Mouse (Mus musculus) midbrain, postnatal 0 days (tissue): ENCODE results near the gene Tmem40. TPM values are rescaled to one million over a fixed set of nuclear protein-coding genes. Genes with fewer than 3 reads are reported as not detected.

Experiments
- ATAC-seq: fragments of 200-750 bp; cut with Nextera tagmentation; 2 replicates; pipeline ENCODE4 v1.8.0; 2017; ENCODE audit warnings: moderate number of reproducible peaks, mild to moderate bottlenecking, moderate TSS enrichment, moderate library complexity; ENCODE audit not compliant: low FRiP score
- DNase-seq: peaks from one replicate; pipeline ENCODE4 v3.0.0-alpha.2; 2015; ENCODE audit warnings: low spot score
- H3K27ac ChIP-seq: fragments of 300-500 bp; sonication (generic); 2 replicates; pipeline ENCODE4 v1.5.1; 2014; ENCODE audit warnings: low read depth, mild to moderate bottlenecking, low read length, mixed read lengths
- H3K27me3 ChIP-seq: fragments of 300-500 bp; sonication (generic); 2 replicates; pipeline ENCODE4 v1.6.1; 2014; ENCODE audit warnings: low read length, control low read depth, mixed read lengths; ENCODE audit not compliant: insufficient read depth
- H3K36me3 ChIP-seq: fragments of 300-500 bp; sonication (generic); 2 replicates; pipeline ENCODE4 v1.6.1; 2014; ENCODE audit warnings: low read length, control low read depth, mixed read lengths; ENCODE audit not compliant: insufficient read depth
- H3K4me1 ChIP-seq: fragments of 300-500 bp; sonication (generic); 2 replicates; pipeline ENCODE4 v1.6.1; 2014; ENCODE audit warnings: mild to moderate bottlenecking, control low read depth, antibody characterized with exemption, low read length, mixed read lengths; ENCODE audit not compliant: insufficient read depth
- H3K4me2 ChIP-seq: fragments of 300-500 bp; sonication (generic); 2 replicates; pipeline ENCODE4 v1.6.1; 2014; ENCODE audit warnings: low read depth, mild to moderate bottlenecking, low read length, mixed read lengths; ENCODE audit not compliant: poor library complexity, severe bottlenecking
- H3K4me3 ChIP-seq: fragments of 300-500 bp; sonication (generic); 2 replicates; pipeline ENCODE4 v1.5.1; 2014; ENCODE audit warnings: low read depth, mild to moderate bottlenecking, low read length, moderate library complexity
- H3K9ac ChIP-seq: fragments of 300-500 bp; sonication (generic); replicated peaks from 2 replicates; pipeline ENCODE4 v1.6.1; 2014; ENCODE audit warnings: mild to moderate bottlenecking, low read length, moderate library complexity, mixed read lengths; ENCODE audit not compliant: poor library complexity, severe bottlenecking
- H3K9me3 ChIP-seq: fragments of 300-500 bp; sonication (generic); 2 replicates; pipeline ENCODE4 v1.6.1; 2016; ENCODE audit warnings: low read length, control low read depth
- CTCF ChIP-seq: IDR thresholded peaks from 2 replicates; pipeline ENCODE4 v1.5.1; 2016; ENCODE audit warnings: antibody characterized with exemption, mild to moderate bottlenecking
- WGBS: fragments of 180-500 bp; shearing (Covaris S2); extraction: QIAGEN DNeasy Blood & Tissue Kit; methylation state at CpG from one replicate; pipeline ENCODE4 v1.1.7; 2014; 5-methylcytosine and 5-hydroxymethylcytosine counted together
- microRNA-seq: library from miRNA; unstranded; fragments of <30 nt; microRNA quantifications from one replicate; pipeline ENCODE4, GENCODE M21; 2016; ENCODE audit warnings: borderline number of aligned reads
- polyA plus RNA-seq: library from polyadenylated mRNA; unstranded; fragments of >200 nt; fragmentation: Nextera tagmentation; extraction: Ambion mirVana; gene quantifications from 2 replicates; pipeline ENCODE4 v1.2.1, GENCODE M21; 2015
- total RNA-seq: library from RNA; depleted of rRNA; stranded (reverse); fragments of >200 nt; gene quantifications from 2 replicates; pipeline ENCODE4 v1.2.3, GENCODE M21; 2014; rRNA removed

Gene Tmem40
- total and polyA plus RNA-seq, 2 experiments from 2014 or later = 0.99 to 1.5 TPM

- no peak for TF ChIP-seq CTCF
- Histone ChIP-seq H3K36me3 (no peaks in the 10 kb centered on the region), H3K4me3 (no peak overlapping the region), H3K9ac (no peak overlapping the region), H3K9me3 (no peaks in the 10 kb centered on the region), H3K4me2 (no peak overlapping the region), H3K27me3 (no peaks in the 10 kb centered on the region), H3K4me1 (no peaks in the 10 kb centered on the region), H3K27ac (no peak overlapping the region)
- ATAC-seq (no peak), DNase-seq (no peak)
- 66% methylated on average over 3 of the region's 3 CpGs for WGBS
Measured at GRCm38 (mm10) chr6:115687753-115688152, 74.5 kb downstream of the Tmem40 start.

- H3K9ac ChIP-seq = no peak overlapping the region
- WGBS = 49% methylated on average over 11 of the region's 11 CpGs
- H3K4me3 ChIP-seq = no peak overlapping the region
- no peak for TF ChIP-seq CTCF
- H3K4me1 ChIP-seq = no peaks in the 10 kb centered on the region
- H3K27me3 ChIP-seq = no peaks in the 10 kb centered on the region
- H3K27ac ChIP-seq = no peak overlapping the region
- DNase-seq = no peak
- H3K36me3 ChIP-seq = no peaks in the 10 kb centered on the region
- ATAC-seq = no peak
- H3K9me3 ChIP-seq = no peaks in the 10 kb centered on the region
- no peak overlapping the region for H3K4me2 ChIP-seq
Measured at GRCm38 (mm10) chr6:115684851-115685646, 77.2 kb downstream of the Tmem40 start.

GRCm38 (mm10) chr6:115684271-115684670 lies 77.9 kb downstream of the Tmem40 start:
- H3K4me2 ChIP-seq = no peak overlapping the region
- ATAC-seq = no peak

GRCm38 (mm10) chr6:115681066-115681465 lies 81.1 kb downstream of the Tmem40 start:
- Histone ChIP-seq H3K9me3 (no peaks in the 10 kb centered on the region), H3K9ac (no peak overlapping the region), H3K27me3 (no peaks in the 10 kb centered on the region), H3K4me3 (no peak overlapping the region), H3K4me2 (no peak overlapping the region), H3K4me1 (no peaks in the 10 kb centered on the region), H3K36me3 (no peaks in the 10 kb centered on the region), H3K27ac (no peak overlapping the region)
- no peak for ATAC-seq
- no peak for TF ChIP-seq CTCF
- no peak for DNase-seq
- 86% methylated on average over 4 of the region's 4 CpGs for WGBS

More at GRCm38 (mm10) chr6:115684271-115684670, 77.9 kb downstream of the Tmem40 start:
- whole genome bisulfite sequencing = 95% methylated on average over 2 of the region's 2 CpGs
- Histone ChIP-seq H3K4me1 (no peaks in the 10 kb centered on the region), H3K36me3 (no peaks in the 10 kb centered on the region), H3K27me3 (no peaks in the 10 kb centered on the region), H3K4me3 (no peak overlapping the region), H3K27ac (no peak overlapping the region), H3K9me3 (no peaks in the 10 kb centered on the region), H3K9ac (no peak overlapping the region)
- DNase-seq = no peak
- no peak for TF ChIP-seq CTCF

Small RNA genes within 50 kb of the gene (microRNA-seq; reads per million reads assigned to microRNA genes)
- not detected for gene Mir7660

Other genes starting within 250 kb of the Tmem40 start
- gene Tsen2, start 217.7 kb downstream of the Tmem40 start, total RNA-seq = 15.0 and 22.9 TPM in 2 replicates
- 24.1 and 29.0 TPM in 2 replicates for gene Tsen2, start 217.7 kb downstream of the Tmem40 start, polyA plus RNA-seq
- 0.19 TPM in 1 of 2 replicates, not detected in the other for gene Mkrn2os, start 169.8 kb downstream of the Tmem40 start, total RNA-seq
- 0.28 and 0.36 TPM in 2 replicates for gene Mkrn2os, start 169.8 kb downstream of the Tmem40 start, polyA plus RNA-seq
- 19.1 and 26.1 TPM in 2 replicates for gene Mkrn2, start 160.5 kb downstream of the Tmem40 start, total RNA-seq
- gene Mkrn2, start 160.5 kb downstream of the Tmem40 start, polyA plus RNA-seq = 34.4 and 41.4 TPM in 2 replicates
- gene Raf1, start 85.8 kb downstream of the Tmem40 start, total RNA-seq = 195 and 196 TPM in 2 replicates
- gene Raf1, start 85.8 kb downstream of the Tmem40 start, polyA plus RNA-seq = 88.2 and 89.1 TPM in 2 replicates
- gene Cand2, start 12.1 kb upstream of the Tmem40 start, total RNA-seq = 9.3 and 10.2 TPM in 2 replicates
- 4.2 and 4.3 TPM in 2 replicates for gene Cand2, start 12.1 kb upstream of the Tmem40 start, polyA plus RNA-seq
- gene Rpl32, start 46.3 kb upstream of the Tmem40 start, total RNA-seq = 768 and 939 TPM in 2 replicates
- 982 and 1,027 TPM in 2 replicates for gene Rpl32, start 46.3 kb upstream of the Tmem40 start, polyA plus RNA-seq
- 3.2 and 3.8 TPM in 2 replicates for gene Efcab12, start 76.0 kb upstream of the Tmem40 start, total RNA-seq
- 1.5 and 2.1 TPM in 2 replicates for gene Efcab12, start 76.0 kb upstream of the Tmem40 start, polyA plus RNA-seq
- gene Mbd4, start 91.0 kb upstream of the Tmem40 start, total RNA-seq = 4.8 and 5.8 TPM in 2 replicates
- gene Mbd4, start 91.0 kb upstream of the Tmem40 start, polyA plus RNA-seq = 4.1 and 5.2 TPM in 2 replicates
- gene Ift122, start 91.1 kb upstream of the Tmem40 start, total RNA-seq = 31.7 and 42.7 TPM in 2 replicates
- 22.6 and 24.3 TPM in 2 replicates for gene Ift122, start 91.1 kb upstream of the Tmem40 start, polyA plus RNA-seq
- gene Rho, start 169.3 kb upstream of the Tmem40 start, total RNA-seq = 0.11 TPM in 1 of 2 replicates, not detected in the other
- gene Rho, start 169.3 kb upstream of the Tmem40 start, polyA plus RNA-seq = 0.12 and 0.39 TPM in 2 replicates
- not detected in 2 replicates for gene H1foo, start 182.5 kb upstream of the Tmem40 start, total RNA-seq
- gene H1foo, start 182.5 kb upstream of the Tmem40 start, polyA plus RNA-seq = not detected in 2 replicates
- gene Plxnd1, start 232.6 kb upstream of the Tmem40 start, total RNA-seq = 14.9 and 17.3 TPM in 2 replicates
- 2.8 and 4.4 TPM in 2 replicates for gene Plxnd1, start 232.6 kb upstream of the Tmem40 start, polyA plus RNA-seq